Mouse (Mus musculus) fibroblast of lung, adult 2 months (primary cell): ENCODE results near the gene Samd4.

ENCODE experiments used
- DNase-seq: peaks from one replicate; pipeline ENCODE4 v3.0.0-alpha.2; 2011; ENCODE audit warnings: low read depth

Gene Samd4

GRCm38 (mm10) chr14:46908858-46909257 lies 26.2 kb downstream of the Samd4 start:
- no peak for DNase-seq

DNA sequence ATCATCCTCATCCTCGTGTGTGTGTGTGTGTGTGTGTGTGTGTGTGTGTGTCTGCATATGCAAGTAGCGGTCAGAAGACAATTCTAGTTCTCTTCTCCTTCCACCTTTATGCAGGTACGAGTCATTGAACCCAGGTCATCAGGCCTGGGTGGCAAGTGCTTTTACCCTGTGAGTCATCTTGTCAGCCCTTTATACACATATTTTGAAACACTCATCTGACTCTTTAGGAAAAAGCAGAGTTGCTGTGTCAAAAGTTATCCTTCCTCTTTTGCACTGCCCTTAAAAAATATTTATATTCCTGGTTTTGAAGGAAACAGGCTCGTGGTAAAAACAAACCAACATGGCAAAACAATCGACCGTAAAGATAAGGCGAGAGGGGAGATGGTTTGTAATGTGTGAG lies 29.8 kb downstream of the Samd4 start:
- DNase-seq: no peak

- no peak for DNase-seq
These were observed 31.7 kb downstream of the Samd4 start for GRCm38 (mm10) chr14:46914356-46914755.

GRCm38 (mm10) chr14:46915555-46915954 lies 32.9 kb downstream of the Samd4 start:
- no peak for DNase-seq

DNA sequence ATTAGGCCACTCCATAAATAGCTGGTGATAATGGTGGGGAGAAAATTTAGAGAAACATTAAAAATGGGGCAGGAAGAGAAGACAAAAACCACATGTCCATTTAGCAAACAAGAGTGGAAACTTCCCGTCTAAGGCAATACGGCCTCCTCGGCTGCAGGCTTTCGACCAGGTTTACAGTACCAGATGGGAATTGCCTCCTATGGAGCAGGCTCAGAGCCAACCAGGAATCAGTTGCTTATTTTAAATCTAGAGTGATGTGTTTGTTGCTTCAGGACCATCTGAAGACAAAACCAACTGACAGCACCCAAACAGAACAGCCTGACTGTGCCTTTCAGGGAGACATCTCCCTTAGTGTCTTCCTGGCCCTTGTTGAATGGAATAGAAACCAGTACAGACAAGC lies 33.9 kb downstream of the Samd4 start:
- no peak for DNase-seq

GRCm38 (mm10) chr14:46917136-46917535 lies 34.5 kb downstream of the Samd4 start:
- no peak for DNase-seq

DNA sequence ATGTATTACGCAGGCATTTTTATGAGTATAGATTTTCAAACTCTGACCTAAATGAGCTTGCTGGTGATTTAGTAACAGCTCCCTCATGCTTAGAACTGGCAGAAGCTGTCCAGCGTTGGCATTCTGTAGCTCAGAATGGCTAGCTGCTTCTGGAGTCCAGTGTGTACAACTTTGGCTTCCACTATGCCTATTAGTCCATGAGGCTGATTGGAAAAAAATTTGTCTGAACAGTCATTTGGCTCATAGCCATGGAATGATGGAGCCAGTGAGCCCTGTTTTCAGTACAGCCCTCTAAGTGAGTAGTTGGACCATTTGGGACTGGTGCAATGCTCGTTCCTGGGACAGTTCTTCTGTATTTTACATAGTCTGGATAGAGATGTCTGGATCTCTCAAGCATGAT lies 34.9 kb downstream of the Samd4 start:
- no peak for DNase-seq

- DNase-seq: no peak
These were observed 37.8 kb downstream of the Samd4 start for GRCm38 (mm10) chr14:46920496-46920895.

- DNase-seq: no peak
These were observed 38.7 kb downstream of the Samd4 start for GRCm38 (mm10) chr14:46921178-46921975.

- DNase-seq: no peak
These were observed 41.3 kb downstream of the Samd4 start for GRCm38 (mm10) chr14:46923931-46924330.

GRCm38 (mm10) chr14:46924422-46924821 lies 41.8 kb downstream of the Samd4 start:
- peak; percentile 68 for DNase-seq

DNA sequence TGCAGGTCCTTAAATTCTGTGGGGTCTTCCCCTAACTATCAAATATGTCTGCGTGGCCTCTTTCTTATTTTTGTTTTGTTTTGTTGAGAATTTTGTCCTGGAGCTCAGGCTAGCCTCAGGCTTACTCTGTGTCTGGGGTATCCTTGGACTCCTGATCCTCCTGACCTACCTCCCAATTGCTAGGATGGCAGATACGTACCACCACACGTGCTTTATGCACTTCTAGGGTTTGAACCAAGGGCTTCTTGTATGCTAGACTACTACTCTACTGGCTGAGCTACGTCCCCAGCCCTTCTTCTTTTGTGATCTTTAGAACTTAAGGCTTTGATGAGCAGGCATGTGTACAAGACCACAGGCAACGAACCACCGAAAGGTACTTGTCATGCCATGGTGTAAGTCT lies 45.9 kb downstream of the Samd4 start:
- no peak for DNase-seq

GRCm38 (mm10) chr14:46932121-46932520 lies 49.5 kb downstream of the Samd4 start:
- no peak for DNase-seq

- no peak for DNase-seq
These were observed 50.1 kb downstream of the Samd4 start for GRCm38 (mm10) chr14:46932708-46933107.

GRCm38 (mm10) chr14:46941077-46941476 lies 58.4 kb downstream of the Samd4 start:
- DNase-seq: no peak

DNA sequence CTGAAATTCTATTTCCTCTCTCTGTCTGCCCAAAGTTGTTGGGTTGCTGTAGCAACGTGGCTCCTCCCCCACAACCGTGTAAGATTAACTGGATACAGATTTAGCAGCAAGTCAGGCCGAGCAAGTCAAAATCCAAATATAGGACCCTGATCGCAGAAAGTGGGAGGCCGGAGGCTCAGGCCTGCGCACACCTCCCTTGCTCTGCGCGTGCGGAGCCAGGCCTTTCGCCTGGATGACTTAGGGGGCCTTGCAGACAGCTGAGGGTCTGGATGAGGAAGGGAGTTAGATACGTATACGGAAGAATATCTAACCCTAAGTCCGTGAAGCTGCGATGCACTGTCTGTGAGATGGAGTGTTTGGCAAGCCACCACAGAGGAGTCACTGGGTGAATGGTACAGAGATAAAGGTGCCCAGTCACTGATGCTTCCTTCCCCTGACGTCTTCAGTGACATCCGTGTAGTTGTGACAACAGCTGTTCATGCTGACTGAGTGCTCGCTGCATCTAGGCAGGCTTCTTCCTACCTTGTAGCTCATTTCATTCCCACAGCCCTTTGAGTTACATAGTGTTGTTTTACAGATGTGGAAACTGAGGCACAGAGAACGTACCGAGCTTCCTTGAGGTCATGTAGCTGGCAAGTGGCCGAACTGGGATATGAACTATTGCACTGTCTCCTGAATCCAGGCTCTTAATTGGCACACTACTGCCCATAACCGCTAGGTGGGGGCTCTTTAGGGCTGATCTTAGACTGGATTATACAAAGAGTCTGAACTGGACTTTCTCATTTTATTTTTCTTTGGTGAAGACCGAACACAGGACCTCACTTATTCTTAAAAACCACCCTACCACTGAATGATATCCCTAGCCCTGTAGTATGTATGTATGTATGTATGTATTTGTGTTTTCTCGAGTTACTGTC lies 59.5 kb downstream of the Samd4 start:
- no peak for DNase-seq

DNA sequence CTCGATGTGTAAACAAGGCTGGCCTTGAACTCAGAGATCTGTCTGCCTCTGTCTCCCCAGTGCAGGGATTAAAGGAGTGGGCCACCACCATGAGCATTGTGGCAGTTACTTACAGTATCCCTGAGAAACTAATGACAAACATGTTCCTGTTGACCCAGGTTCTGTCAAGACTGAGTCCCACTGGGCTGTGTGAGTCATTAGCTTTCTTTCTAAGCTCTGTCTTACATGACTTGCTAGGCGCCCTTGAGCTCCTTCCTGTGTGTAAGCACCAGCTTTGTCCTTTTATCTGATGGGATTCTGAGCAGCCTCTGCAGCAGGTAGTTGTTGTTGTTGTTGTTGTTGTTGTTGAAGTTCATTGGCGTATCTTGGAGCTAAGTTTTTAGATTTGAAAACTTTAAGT lies 61.8 kb downstream of the Samd4 start:
- no peak for DNase-seq

DNA sequence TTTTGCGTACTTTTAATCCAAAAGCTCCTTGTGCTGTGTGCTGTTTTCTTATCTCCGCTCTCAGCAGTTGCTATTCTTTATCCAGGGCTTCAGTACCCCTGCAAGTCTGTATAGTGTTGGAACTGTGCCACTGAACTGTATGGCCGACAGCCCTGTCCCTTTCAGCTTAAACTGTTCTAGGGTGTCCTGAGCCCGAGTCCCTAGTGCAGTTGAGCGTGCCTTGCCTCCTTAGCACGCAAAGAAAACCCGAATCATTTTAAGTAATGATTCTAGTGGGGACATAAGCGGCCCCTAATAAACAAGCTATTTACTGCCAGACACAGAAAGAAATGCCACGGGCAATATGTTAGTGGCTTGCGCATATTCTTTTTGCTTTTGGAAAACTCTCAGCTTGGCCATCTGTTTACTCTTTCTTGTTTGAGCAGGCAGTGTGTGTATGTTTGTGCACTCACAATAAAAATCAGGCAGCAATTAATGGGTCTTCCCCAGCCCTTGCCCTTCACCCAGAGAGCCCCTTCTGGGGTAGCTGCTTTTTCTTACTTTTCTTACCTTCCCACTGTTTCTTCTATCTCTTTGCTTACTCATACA lies 63.3 kb downstream of the Samd4 start:
- DNase-seq: no peak

GRCm38 (mm10) chr14:46947644-46948043 lies 65.0 kb downstream of the Samd4 start:
- DNase-seq: no peak

GRCm38 (mm10) chr14:46950527-46951384 lies 68.1 kb downstream of the Samd4 start:
- no peak for DNase-seq

GRCm38 (mm10) chr14:46952264-46952663 lies 69.6 kb downstream of the Samd4 start:
- no peak for DNase-seq

GRCm38 (mm10) chr14:46955109-46955508 lies 72.5 kb downstream of the Samd4 start:
- no peak for DNase-seq
